Mouse (Mus musculus) urinary bladder, adult 2 months (tissue): ENCODE measurements around the gene Olfr169. TPM values are rescaled to one million over a fixed set of nuclear protein-coding genes. Genes with fewer than 3 reads are reported as not detected.
"Not testable (repeated sequence)": the region's sequence is repeated elsewhere in the genome, so short reads cannot be mapped to it uniquely, and the experiment has no call there.

ENCODE experiments used
- DNase-seq: peaks from one replicate; pipeline ENCODE4 v3.0.0; 2022; ENCODE audit warnings: low spot score
- polyA plus RNA-seq: library from polyadenylated mRNA; depleted of rRNA; stranded (reverse); fragments of >200 nt; gene quantifications from 2 replicates; pipeline ENCODE4 v1.2.3, GENCODE M21; 2012; rRNA removed

Olfr169 gene
- polyA plus RNA-seq, result not detected in 2 replicates

DNA sequence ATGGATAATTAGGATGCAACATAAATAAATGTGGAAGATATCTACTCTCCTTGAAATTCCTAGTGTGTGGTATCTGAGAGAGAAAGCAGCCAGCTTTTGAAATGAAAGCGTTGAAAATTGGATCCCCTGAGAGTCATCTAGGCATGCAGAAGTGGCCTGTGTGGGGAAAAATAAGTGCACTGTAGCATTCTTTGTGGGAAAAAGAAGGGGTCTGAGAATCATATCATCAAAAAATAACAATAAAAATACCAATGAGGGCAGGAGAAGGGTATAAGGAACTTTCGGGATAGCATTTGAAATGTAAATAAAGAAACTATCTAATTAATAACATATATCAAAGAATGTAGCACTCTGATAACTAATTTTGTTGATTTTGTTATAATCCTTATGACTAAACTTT, at the start of gene Olfr169:
TSS of gene Olfr169 (minus strand) at position 101 of the 400 bp plus-strand sequence.
- DNase-seq, result not testable (repeated sequence)

- not testable (repeated sequence) for DNase-seq
Observed at GRCm38 (mm10) chr16:19611782-19612181, 40.2 kb upstream of the Olfr169 start, which contains the start of gene Olfr170. Gene Olfr170 (minus strand): TSS chr16:19611882.

DNA sequence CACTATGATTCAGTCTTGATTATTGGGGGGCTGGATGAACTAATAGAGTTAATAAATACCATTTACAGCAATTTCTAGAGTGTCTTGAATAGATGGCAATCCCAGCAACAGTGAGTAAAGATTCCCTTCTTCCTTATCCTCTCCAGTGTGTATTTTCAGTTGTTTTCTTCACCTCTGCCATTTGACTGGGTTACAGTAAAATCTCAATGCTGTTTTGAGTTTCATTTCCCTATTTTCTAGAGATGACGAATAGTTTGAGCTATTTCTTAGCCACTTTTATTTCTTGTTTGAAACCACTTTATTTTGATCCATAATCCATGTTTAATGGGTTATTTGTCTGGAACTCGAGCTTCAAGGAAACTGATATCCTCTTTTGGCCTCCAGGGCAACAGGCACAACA, 31.6 kb upstream of the Olfr169 start:
- no peak for DNase-seq

DNA sequence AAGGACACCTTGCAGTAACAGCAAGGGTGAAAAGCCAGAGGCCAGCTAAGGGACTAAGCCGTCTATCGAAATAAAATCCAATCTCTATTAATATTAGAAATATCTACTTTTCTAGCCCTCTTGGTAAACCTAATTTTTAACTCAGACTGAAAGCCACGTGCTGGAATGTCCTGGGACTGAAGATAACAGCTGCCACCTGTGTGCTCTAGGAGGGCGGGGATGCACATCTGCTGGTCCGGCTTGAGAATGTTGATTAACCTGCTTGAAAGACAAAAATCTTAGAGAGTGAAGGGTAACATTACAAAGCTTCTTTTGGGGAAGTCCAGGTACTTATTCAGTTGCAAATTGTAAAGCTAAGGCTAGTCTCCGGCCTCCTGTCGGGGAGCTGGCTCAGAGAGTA, 18.2 kb downstream of the Olfr169 start:
- DNase-seq, result not testable (repeated sequence)

GRCm38 (mm10) chr16:19552246-19552645, 19.4 kb downstream of the Olfr169 start:
- DNase-seq, result not testable (repeated sequence)

DNA sequence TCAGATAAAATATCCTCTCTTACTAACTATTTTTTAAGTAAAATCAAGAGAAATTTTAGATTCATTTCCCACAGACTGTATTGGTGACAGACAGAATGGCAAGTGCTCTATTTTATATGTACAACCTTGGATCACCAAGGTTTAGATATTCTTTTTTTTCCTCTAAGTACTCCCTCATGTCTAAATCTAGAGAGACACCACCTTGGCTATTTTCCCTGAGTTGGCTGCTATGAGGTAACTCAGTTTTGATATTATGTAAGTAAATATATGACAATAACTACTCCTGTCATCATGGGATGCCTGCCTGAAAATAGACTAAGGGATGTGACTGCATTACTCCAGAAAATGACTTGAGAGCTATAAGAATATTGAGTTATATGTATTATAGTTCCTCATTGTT, 36.2 kb downstream of the Olfr169 start, which contains the start of gene Olfr168:
TSS of gene Olfr168 (minus strand) at position 101 of the 400 bp plus-strand sequence.
- no peak for DNase-seq

DNA sequence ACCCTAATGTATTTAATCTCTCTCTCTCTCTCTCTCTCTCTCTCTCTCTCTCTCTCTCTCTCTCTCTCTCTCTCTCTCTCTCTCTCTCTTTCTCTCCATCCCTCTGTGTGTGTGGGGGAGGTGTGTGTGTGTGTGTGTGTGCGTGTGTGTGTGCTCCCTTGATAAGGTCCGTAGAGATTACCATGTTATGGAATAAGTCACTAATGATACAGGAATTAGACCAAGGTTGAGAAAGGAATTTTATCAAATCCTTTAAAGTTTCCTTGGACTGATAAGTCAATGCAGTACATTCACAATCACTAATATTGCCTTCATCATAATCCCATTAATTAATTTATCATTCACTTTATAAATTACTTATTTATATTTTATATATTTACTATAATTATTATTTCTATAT, 49.4 kb downstream of the Olfr169 start, which contains the start of gene Olfr167:
TSS of gene Olfr167 (minus strand) at position 101 of the 400 bp plus-strand sequence.
- DNase-seq, result no peak

Other genes starting within 250 kb of the Olfr169 start
- not detected in 2 replicates for gene Olfr165, start 148.7 kb downstream of the Olfr169 start, polyA plus RNA-seq
- not detected in 2 replicates for gene Olfr166, start 88.1 kb downstream of the Olfr169 start, polyA plus RNA-seq
- gene Olfr167, start 49.5 kb downstream of the Olfr169 start, polyA plus RNA-seq, result not detected in 2 replicates
- gene Olfr168, start 36.3 kb downstream of the Olfr169 start, polyA plus RNA-seq, result not detected in 2 replicates
- gene Olfr170, start 40.1 kb upstream of the Olfr169 start, polyA plus RNA-seq, result not detected in 2 replicates
- gene Olfr171, start 58.1 kb upstream of the Olfr169 start, polyA plus RNA-seq, result not detected in 2 replicates
- gene Lamp3, start 134.6 kb upstream of the Olfr169 start, polyA plus RNA-seq, result not detected in 2 replicates
- 2.5 and 3.2 TPM in 2 replicates for gene B3gnt5, start 188.4 kb upstream of the Olfr169 start, polyA plus RNA-seq